Mouse (Mus musculus) small intestine, adult 2 months (tissue): ENCODE results near the gene Cercam.

Experiments
- CTCF ChIP-seq: fragments of 200-500 bp; IDR thresholded peaks from 2 replicates; pipeline ENCODE4 v1.5.1; 2012; ENCODE audit warnings: low read depth, mild to moderate bottlenecking, control low read depth, inconsistent platforms, low read length, moderate library complexity, mixed read lengths; ENCODE audit not compliant: insufficient replicate concordance, insufficient read length; ENCODE audit errors: extremely low read depth
- POLR2A ChIP-seq: fragments of 200-500 bp; IDR thresholded peaks from 2 replicates; pipeline ENCODE4 v1.6.1; 2012; ENCODE audit warnings: low read depth, mild to moderate bottlenecking, control low read depth, inconsistent platforms, low read length, moderate library complexity

DNA sequence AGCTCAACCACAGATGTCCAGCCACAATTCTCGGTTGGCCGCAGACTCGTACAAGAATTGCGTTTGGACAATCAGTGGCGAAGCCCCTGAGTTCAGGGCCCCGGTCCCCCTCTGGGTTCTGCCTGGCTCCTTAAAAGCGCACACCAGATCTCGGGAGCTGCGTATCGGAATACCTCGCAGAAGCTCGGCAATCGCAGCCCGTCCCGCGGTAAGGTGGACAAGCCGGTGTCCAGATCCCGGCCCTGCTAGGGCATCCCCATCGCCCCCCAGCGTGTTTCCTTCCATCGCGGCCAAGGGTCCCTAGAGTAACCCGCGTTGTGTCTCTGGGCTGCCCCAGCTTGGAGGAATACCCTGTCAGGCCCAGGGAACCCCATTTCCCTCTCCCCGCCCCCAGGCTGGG is 23.3 kb upstream of the Cercam start:
- no peak for TF ChIP-seq CTCF
- no peak for TF ChIP-seq POLR2A
